Mouse (Mus musculus) stomach, postnatal 0 days (tissue): ENCODE measurements at regions not wholly inside any gene's neighbourhood (a gene's known extent, or its start where the extent isn't known, plus 50 kb on each side); places are given as distances from the start of the nearest gene placed in this dataset.

ENCODE experiments used
- ATAC-seq: fragments of 200-750 bp; cut with Nextera tagmentation; 2 replicates; pipeline ENCODE4 v1.8.0; 2017; ENCODE audit not compliant: low FRiP score, low TSS enrichment
- DNase-seq: peaks from one replicate; pipeline ENCODE4 v3.0.0-alpha.2; 2016; ENCODE audit warnings: low spot score
- H3K27ac ChIP-seq: fragments of 300-500 bp; sonication (generic); replicated peaks from 2 replicates; pipeline ENCODE4 v1.5.1; 2014; ENCODE audit warnings: mild to moderate bottlenecking, control low read depth
- H3K27me3 ChIP-seq: fragments of 300-500 bp; sonication (generic); 2 replicates; pipeline ENCODE4 v1.6.1; 2014; ENCODE audit warnings: low read length; ENCODE audit not compliant: control insufficient read depth, insufficient read depth
- H3K36me3 ChIP-seq: fragments of 300-500 bp; sonication (generic); 2 replicates; pipeline ENCODE4 v1.6.1; 2014; ENCODE audit warnings: low read length, mixed read lengths; ENCODE audit not compliant: control insufficient read depth, insufficient read depth
- H3K4me1 ChIP-seq: fragments of 300-500 bp; sonication (generic); replicated peaks from 2 replicates; pipeline ENCODE4 v1.6.1; 2014; ENCODE audit warnings: antibody characterized with exemption; ENCODE audit not compliant: control insufficient read depth, insufficient read depth
- H3K4me2 ChIP-seq: fragments of 300-500 bp; sonication (generic); replicated peaks from 2 replicates; pipeline ENCODE4 v1.6.1; 2014; ENCODE audit warnings: low read depth, mild to moderate bottlenecking, control low read depth, moderate library complexity
- H3K4me3 ChIP-seq: fragments of 300-500 bp; sonication (generic); 2 replicates; pipeline ENCODE4 v1.5.1; 2014; ENCODE audit warnings: low read depth, low read length, control low read depth
- H3K9ac ChIP-seq: fragments of 300-500 bp; sonication (generic); 2 replicates; pipeline ENCODE4 v1.6.1; 2014; ENCODE audit warnings: mild to moderate bottlenecking, low read length, control low read depth, mixed read lengths
- H3K9me3 ChIP-seq: fragments of 300-500 bp; sonication (generic); 2 replicates; pipeline ENCODE4 v1.6.1; 2016; ENCODE audit warnings: low read length; ENCODE audit not compliant: control insufficient read depth
- CTCF ChIP-seq: IDR thresholded peaks from 2 replicates; pipeline ENCODE4 v1.5.1; 2016; ENCODE audit warnings: antibody characterized with exemption, low read depth, mild to moderate bottlenecking, moderate library complexity
- EP300 ChIP-seq: optimal IDR thresholded peaks from 2 replicates; pipeline ENCODE3; 2016; ENCODE audit warnings: antibody characterized with exemption
- WGBS: fragments of 180-500 bp; shearing (Covaris S2); extraction: QIAGEN DNeasy Blood & Tissue Kit; methylation state at CpG from one replicate; pipeline ENCODE4 v1.1.7; 2014; 5-methylcytosine and 5-hydroxymethylcytosine counted together

DNA sequence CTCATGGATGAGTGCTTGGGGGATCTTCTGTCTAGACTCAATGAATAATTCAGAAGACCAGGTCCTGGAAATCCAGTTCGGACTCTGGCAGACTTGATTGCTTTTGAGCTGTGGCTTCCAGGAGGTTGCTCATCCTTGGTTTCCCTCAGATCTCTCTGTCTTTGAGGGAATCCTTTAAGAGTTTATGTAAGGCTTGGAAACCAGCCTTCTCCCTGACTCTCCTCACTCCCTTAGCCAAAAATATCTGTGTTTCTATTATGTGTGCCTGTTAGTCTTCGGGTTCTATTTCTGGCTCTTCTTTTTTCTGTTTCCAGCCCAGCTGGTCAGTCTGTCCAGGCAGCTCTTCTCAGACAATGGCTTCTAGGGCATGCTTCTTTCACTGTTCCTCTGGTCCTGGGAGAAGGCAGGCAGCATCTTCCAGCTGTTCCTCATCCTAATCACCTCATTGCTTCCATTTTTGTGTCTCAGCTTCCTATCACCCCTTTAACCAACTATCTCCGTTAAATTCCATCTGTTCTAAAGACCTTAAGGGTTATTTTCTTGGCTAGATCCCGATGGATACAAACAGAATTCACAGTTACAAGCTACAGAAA lies 139.3 kb upstream of the Vldlr start:
- no peaks in the 10 kb centered on the region for H3K36me3 ChIP-seq
- no peak overlapping the region for H3K4me2 ChIP-seq
- H3K27me3 ChIP-seq = no peaks in the 10 kb centered on the region
- no peak overlapping the region for H3K9ac ChIP-seq
- ATAC-seq (no peak), DNase-seq (no peak)
- H3K4me1 ChIP-seq = no peaks in the 10 kb centered on the region
- H3K4me3 ChIP-seq = no peak overlapping the region
- H3K27ac ChIP-seq = no peak overlapping the region
- 47% methylated on average over 4 of the region's 4 CpGs for WGBS
- TF ChIP-seq CTCF (no peak), EP300 (no peak)
- H3K9me3 ChIP-seq = no peaks in the 10 kb centered on the region

GRCm38 (mm10) chr19:27087344-27087743 lies 128.9 kb upstream of the Vldlr start:
- DNase-seq (no peak), ATAC-seq (no peak)
- Histone ChIP-seq H3K27me3 (no peaks in the 10 kb centered on the region), H3K4me1 (no peaks in the 10 kb centered on the region), H3K36me3 (no peaks in the 10 kb centered on the region), H3K4me3 (no peak overlapping the region), H3K27ac (no peak overlapping the region), H3K9ac (no peak overlapping the region), H3K4me2 (no peak overlapping the region), H3K9me3 (no peaks in the 10 kb centered on the region)
- 85% methylated on average over 2 of the region's 2 CpGs for WGBS
- TF ChIP-seq CTCF = no peak
- no peak for TF ChIP-seq EP300

DNA sequence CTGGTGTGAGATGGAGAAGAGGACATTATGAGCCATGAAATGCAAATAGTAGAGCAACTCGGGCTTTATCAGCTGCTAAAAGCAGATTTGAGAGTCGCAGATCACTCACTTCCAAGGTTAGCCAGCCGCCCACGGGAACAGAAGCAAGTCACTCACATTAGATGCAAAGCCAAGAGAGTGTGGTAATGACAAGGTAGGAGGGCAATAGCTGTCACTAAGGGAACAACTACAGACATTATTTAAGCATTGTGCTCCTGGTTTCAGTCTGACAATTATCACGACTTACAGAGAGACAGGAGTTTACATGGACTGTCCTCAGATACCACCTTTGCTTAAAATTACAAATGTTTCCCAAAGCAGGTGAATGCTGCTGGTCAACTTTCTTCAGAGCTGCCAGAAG lies 128.5 kb upstream of the Vldlr start:
- Histone ChIP-seq H3K9ac (no peak overlapping the region), H3K27ac (no peak overlapping the region), H3K4me1 (no peaks in the 10 kb centered on the region), H3K4me3 (no peak overlapping the region), H3K36me3 (no peaks in the 10 kb centered on the region), H3K9me3 (no peaks in the 10 kb centered on the region), H3K4me2 (no peak overlapping the region), H3K27me3 (no peaks in the 10 kb centered on the region)
- TF ChIP-seq EP300 (no peak), CTCF (no peak)
- DNase-seq (no peak), ATAC-seq (no peak)
- WGBS = 75% methylated on average over 5 of the region's 5 CpGs

DNA sequence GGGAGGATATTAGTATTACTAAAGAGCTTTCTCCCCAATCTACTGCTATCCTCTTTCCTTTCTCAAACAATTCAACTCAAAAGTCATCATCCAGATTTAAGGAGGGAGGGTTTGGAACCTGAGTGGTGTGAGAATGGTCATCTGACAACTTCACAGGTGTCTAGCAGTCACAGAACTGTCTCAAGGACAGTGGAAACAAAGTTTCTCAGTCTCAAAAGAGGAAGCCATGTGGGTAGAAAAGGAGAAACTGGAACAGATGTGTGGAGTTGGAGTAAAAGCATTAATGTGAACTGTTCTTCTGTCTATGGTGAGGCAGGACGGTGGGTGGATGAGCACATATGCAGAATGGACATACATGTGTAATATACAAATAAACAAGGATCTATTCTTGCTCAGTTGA lies 127.2 kb upstream of the Vldlr start:
- TF ChIP-seq EP300 (no peak), CTCF (no peak)
- Histone ChIP-seq H3K4me1 (no peaks in the 10 kb centered on the region), H3K4me3 (no peak overlapping the region), H3K36me3 (no peaks in the 10 kb centered on the region), H3K4me2 (no peak overlapping the region), H3K27me3 (no peaks in the 10 kb centered on the region), H3K9ac (no peak overlapping the region), H3K27ac (no peak overlapping the region), H3K9me3 (no peaks in the 10 kb centered on the region)
- WGBS = 84% methylated on average over 1 of the region's 1 CpGs
- no peak for DNase-seq
- ATAC-seq = no peak

DNA sequence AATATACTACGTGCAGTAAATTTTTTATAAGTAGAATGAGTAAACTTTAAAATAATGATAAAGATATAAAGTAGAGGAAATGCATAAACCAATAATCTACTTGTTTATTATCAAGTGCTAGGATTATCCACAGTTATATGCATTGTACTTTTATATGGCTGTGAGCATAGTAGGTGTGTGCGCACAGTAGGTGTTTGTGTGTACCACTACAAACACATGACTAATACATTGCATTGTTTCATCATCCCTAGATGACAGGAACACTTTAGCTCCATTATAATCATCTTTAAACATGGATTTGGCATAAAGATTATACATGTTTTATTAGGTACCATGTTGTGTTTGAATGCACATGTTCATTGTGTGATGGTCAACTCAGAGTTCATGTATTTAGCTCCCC lies 124.7 kb upstream of the Vldlr start:
- no peak for TF ChIP-seq CTCF
- TF ChIP-seq EP300 = no peak
- Histone ChIP-seq H3K27me3 (no peaks in the 10 kb centered on the region), H3K27ac (no peak overlapping the region), H3K4me2 (no peak overlapping the region), H3K4me1 (no peaks in the 10 kb centered on the region), H3K9ac (no peak overlapping the region), H3K9me3 (no peaks in the 10 kb centered on the region), H3K4me3 (no peak overlapping the region), H3K36me3 (no peaks in the 10 kb centered on the region)
- DNase-seq (no peak), ATAC-seq (no peak)
- WGBS = 93% methylated on average over 2 of the region's 2 CpGs

DNA sequence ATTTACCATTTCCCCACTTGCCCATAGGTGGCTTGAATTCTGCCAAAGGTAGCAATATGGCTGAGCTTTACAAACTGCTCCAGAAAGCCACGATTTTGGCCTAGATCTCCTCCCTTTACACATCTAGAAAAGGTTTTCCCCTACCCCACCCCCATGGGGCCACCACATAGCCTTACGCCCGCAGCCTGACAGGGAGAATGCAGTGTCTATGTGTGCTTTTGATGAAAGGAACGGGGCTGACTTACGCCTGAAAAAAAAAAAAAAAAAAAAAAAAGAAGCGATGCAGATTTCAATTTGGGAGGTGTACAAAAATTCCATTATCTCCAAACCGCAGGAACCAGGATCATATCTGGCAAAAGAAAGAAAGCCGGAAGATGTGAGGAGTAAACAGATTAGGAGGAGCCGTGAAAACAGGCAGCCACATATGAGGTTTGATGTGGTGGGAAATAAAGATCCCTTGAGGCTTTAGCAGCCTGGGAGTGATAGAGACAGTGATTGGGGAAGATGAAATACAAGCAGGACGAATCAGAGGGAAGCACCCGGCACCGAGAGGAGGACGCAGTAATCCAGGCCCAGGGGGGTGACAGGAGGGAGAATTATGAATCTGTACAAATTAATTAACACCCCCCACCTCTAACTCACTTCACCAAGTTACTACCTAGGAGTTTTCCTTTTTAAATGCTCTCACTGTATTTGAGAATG lies 121.4 kb upstream of the Vldlr start:
- Histone ChIP-seq H3K4me1 (no peaks in the 10 kb centered on the region), H3K27ac (no peak overlapping the region), H3K27me3 (no peaks in the 10 kb centered on the region), H3K4me2 (no peak overlapping the region), H3K9ac (no peak overlapping the region), H3K4me3 (no peak overlapping the region), H3K9me3 (no peaks in the 10 kb centered on the region), H3K36me3 (no peaks in the 10 kb centered on the region)
- no peak for ATAC-seq
- WGBS = 70% methylated on average over 13 of the region's 13 CpGs
- TF ChIP-seq CTCF = no peak
- TF ChIP-seq EP300 = no peak
- no peak for DNase-seq
